Mouse (Mus musculus) fibroblast of lung, adult 2 months (primary cell): ENCODE results near the gene Ifngr1.
A peak's percentile ranks its signal among the peaks of the same experiment; 100 is the strongest.

ENCODE experiments used
- DNase-seq: peaks from one replicate; pipeline ENCODE4 v3.0.0-alpha.2; 2011; ENCODE audit warnings: low read depth

Gene Ifngr1

GRCm38 (mm10) chr10:19591641-19592441, at the start of gene Ifngr1:
TSS of gene Ifngr1 (plus strand) at chr10:19591949.
- DNase-seq = peak; percentile 99

- DNase-seq = no peak
Measured at GRCm38 (mm10) chr10:19546825-19547224, 44.9 kb upstream of the Ifngr1 start.

- DNase-seq = no peak
Measured at GRCm38 (mm10) chr10:19548016-19548415, 43.7 kb upstream of the Ifngr1 start.

GRCm38 (mm10) chr10:19548491-19548890, 43.3 kb upstream of the Ifngr1 start:
- no peak for DNase-seq

- no peak for DNase-seq
Measured at GRCm38 (mm10) chr10:19551585-19551984, 40.2 kb upstream of the Ifngr1 start.

- DNase-seq = no peak
Measured at GRCm38 (mm10) chr10:19553857-19554256, 37.9 kb upstream of the Ifngr1 start.

GRCm38 (mm10) chr10:19557696-19558095, 34.1 kb upstream of the Ifngr1 start:
- no peak for DNase-seq

GRCm38 (mm10) chr10:19559565-19560165, 32.1 kb upstream of the Ifngr1 start:
- DNase-seq = no peak

- DNase-seq = no peak
Measured at GRCm38 (mm10) chr10:19562598-19562997, 29.2 kb upstream of the Ifngr1 start.

GRCm38 (mm10) chr10:19563443-19563861, 28.3 kb upstream of the Ifngr1 start:
- DNase-seq = peak; percentile 65

GRCm38 (mm10) chr10:19567481-19567880, 24.3 kb upstream of the Ifngr1 start:
- DNase-seq = no peak

GRCm38 (mm10) chr10:19570288-19570687, 21.5 kb upstream of the Ifngr1 start:
- peak; percentile 60 for DNase-seq

GRCm38 (mm10) chr10:19570716-19571115, 21.0 kb upstream of the Ifngr1 start:
- DNase-seq = no peak

GRCm38 (mm10) chr10:19577571-19577970, 14.2 kb upstream of the Ifngr1 start:
- DNase-seq = no peak

- DNase-seq = no peak
Measured at GRCm38 (mm10) chr10:19578001-19578400, 13.7 kb upstream of the Ifngr1 start.

- no peak for DNase-seq
Measured at GRCm38 (mm10) chr10:19578409-19578986, 13.3 kb upstream of the Ifngr1 start.

GRCm38 (mm10) chr10:19580660-19581059, 11.1 kb upstream of the Ifngr1 start:
- DNase-seq = no peak

GRCm38 (mm10) chr10:19581844-19582582, 9.7 kb upstream of the Ifngr1 start:
- DNase-seq = no peak

- DNase-seq = no peak
Measured at GRCm38 (mm10) chr10:19582806-19583430, 8.8 kb upstream of the Ifngr1 start.

GRCm38 (mm10) chr10:19584064-19584463, 7.7 kb upstream of the Ifngr1 start:
- no peak for DNase-seq

GRCm38 (mm10) chr10:19584846-19585245, 6.9 kb upstream of the Ifngr1 start:
- DNase-seq = no peak

GRCm38 (mm10) chr10:19585860-19586259, 5.9 kb upstream of the Ifngr1 start:
- no peak for DNase-seq
